Mouse (Mus musculus): Measurements from ENCODE around the gene Arih2. TPM values are rescaled to one million over a fixed set of nuclear protein-coding genes. Genes with fewer than 3 reads are reported as not detected.
A peak's percentile ranks its signal among the peaks of the same experiment; 100 is the strongest.

Arih2 gene
- polyA plus RNA-seq, 1 experiment from 2014 or later, result 50.4 TPM

DNA sequence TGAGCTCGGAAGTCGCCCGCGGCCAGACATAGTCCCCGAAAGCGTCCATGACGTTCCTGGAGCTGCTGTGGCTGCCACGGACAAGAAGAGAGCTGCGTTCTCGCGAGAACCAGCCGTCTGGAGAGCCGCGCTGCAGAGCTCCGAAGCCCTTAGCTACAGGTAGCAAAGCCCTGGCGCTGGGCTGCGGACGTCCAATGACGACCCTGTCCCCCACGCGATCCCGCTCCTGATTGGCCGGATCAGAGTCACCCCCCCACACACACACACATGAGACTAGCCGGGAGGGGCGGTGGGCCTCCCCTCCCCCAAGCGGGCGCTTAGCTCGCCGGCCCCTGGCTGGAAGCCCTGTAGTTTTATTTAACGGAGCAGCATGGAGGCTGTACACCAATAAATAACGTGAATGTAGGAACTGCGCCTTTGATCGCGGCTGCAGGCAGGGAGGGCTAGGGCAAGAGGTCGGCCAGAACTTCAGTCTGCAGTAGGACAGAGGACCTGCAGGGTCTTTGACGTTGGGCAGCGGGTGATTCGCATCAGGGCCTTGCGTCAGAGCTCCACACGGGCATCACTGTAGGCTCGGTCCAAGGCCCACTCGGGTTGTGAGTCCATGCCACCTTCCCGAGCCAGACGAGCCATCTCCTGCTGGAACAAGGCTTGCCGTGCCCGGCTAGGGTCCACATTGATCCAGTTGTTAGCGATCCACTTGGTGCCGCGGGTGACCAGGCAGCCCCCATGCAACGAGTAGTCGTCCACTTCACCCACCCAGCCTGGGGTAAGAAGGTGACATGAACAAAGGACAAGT lies 70.4 kb downstream of the Arih2 start, which contains the start of gene Wdr6:
Wdr6 (minus strand) TSS at position 195 of the 799 bp plus-strand sequence.
- Histone ChIP-seq H3K36me3 (ENCODE audit: control insufficient read depth, insufficient read depth, low read length) (peaks cover 10% of the 10 kb centered on the region), H3K4me3 (ENCODE audit: low read depth, low read length) (peak within 1 kb of the TSS; percentile 84), H3K9me3 (replicated peaks; ENCODE audit: control insufficient read depth, low read length, poor library complexity, severe bottlenecking) (no peaks in the 10 kb centered on the region), H3K4me1 (ENCODE audit: control insufficient read depth, insufficient read depth, low read length) (peaks cover 47% of the 10 kb centered on the region), H3K4me2 (ENCODE audit: low read length) (peak within 1 kb of the TSS; percentile 87), H3K9ac (ENCODE audit: low read depth, low read length) (peak within 1 kb of the TSS; percentile 98), H3K27me3 (ENCODE audit: control insufficient read depth, insufficient read depth, low read depth, low read length) (no peaks in the 10 kb centered on the region), H3K27ac (ENCODE audit: low read length) (peak within 1 kb of the TSS; percentile 97)
- ATAC-seq, result peak; percentile 97
- 3% methylated on average over 51 of the region's 51 CpGs for WGBS

DNA sequence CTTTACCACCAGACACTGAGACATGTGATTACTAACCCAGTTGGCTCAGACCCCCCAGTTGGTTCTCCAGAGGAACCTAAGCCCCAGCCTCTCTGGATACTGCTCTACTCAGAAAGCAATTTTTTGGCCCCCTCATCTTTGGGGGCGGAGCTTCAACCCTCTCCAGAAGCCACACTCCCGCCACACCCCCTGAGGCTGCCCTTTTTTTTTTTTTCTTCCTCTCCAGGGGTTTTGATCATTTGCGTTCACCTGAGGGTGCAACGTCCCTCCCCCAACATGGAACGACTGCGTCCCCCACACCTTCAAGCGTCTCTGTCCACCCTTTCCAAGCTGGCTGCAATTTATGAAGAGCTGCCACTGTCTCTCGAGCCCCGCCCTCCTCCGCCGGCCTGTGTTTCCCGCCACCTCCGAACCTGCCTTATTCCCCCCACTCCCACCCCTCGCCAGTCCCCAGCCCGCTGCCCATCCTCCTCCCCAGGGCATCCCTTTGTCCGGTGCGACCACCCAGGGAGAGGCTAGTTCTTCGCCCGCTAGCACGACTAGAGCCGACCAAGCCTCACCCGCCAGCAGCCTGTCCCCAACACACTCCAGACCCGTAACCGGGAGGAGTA lies 71.1 kb downstream of the Arih2 start:
- Histone ChIP-seq H3K36me3 (ENCODE audit: control insufficient read depth, insufficient read depth, low read length) (peaks cover 17% of the 10 kb centered on the region), H3K4me2 (ENCODE audit: low read length) (peak overlapping the region; percentile 87), H3K9ac (ENCODE audit: low read depth, low read length) (peak overlapping the region; percentile 98), H3K27me3 (ENCODE audit: control insufficient read depth, insufficient read depth, low read depth, low read length) (no peaks in the 10 kb centered on the region), H3K27ac (ENCODE audit: low read length) (peak overlapping the region; percentile 97), H3K9me3 (replicated peaks; ENCODE audit: control insufficient read depth, low read length, poor library complexity, severe bottlenecking) (no peaks in the 10 kb centered on the region), H3K4me1 (ENCODE audit: control insufficient read depth, insufficient read depth, low read length) (peaks cover 50% of the 10 kb centered on the region), H3K4me3 (ENCODE audit: low read depth, low read length) (peak overlapping the region; percentile 84)
- under 1% methylated on average over 24 of the region's 24 CpGs for WGBS
- ATAC-seq, result no peak; the same call in 1 of the 2 replicates

DNA sequence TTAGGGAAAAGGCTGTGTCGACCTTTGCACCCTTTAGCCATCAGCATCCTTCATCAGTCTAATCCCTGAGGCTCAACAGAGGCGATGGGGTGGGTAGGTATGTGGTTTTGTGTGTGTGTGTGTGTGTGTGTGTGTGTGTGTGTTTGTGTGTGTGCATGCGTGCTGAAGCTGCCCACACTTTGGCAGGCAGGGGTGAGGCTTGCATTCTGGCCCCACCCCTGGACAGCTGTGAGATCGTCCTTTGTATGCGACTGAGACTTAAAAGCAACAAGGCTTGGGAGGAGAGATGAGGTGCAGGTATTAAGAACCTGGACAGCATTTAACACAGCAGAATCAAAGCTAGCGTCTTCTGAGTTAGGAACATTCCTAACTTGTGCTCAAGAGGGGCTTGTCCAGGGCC lies 72.2 kb downstream of the Arih2 start:
- H3K4me2 ChIP-seq (ENCODE audit: low read length), result peak overlapping the region; percentile 87
- peaks cover 27% of the 10 kb centered on the region for H3K36me3 ChIP-seq (ENCODE audit: control insufficient read depth, insufficient read depth, low read length)
- ATAC-seq, result no peak
- peaks cover 50% of the 10 kb centered on the region for H3K4me1 ChIP-seq (ENCODE audit: control insufficient read depth, insufficient read depth, low read length)
- peak overlapping the region; percentile 98 for H3K9ac ChIP-seq (ENCODE audit: low read depth, low read length)
- 38% methylated on average over 6 of the region's 6 CpGs for WGBS
- peak overlapping the region; percentile 84 for H3K4me3 ChIP-seq (ENCODE audit: low read depth, low read length)
- no peaks in the 10 kb centered on the region for H3K27me3 ChIP-seq (ENCODE audit: control insufficient read depth, insufficient read depth, low read depth, low read length)
- H3K9me3 ChIP-seq (replicated peaks; ENCODE audit: control insufficient read depth, low read length, poor library complexity, severe bottlenecking), result no peaks in the 10 kb centered on the region
- peak overlapping the region; percentile 33 for H3K27ac ChIP-seq (ENCODE audit: low read length)

DNA sequence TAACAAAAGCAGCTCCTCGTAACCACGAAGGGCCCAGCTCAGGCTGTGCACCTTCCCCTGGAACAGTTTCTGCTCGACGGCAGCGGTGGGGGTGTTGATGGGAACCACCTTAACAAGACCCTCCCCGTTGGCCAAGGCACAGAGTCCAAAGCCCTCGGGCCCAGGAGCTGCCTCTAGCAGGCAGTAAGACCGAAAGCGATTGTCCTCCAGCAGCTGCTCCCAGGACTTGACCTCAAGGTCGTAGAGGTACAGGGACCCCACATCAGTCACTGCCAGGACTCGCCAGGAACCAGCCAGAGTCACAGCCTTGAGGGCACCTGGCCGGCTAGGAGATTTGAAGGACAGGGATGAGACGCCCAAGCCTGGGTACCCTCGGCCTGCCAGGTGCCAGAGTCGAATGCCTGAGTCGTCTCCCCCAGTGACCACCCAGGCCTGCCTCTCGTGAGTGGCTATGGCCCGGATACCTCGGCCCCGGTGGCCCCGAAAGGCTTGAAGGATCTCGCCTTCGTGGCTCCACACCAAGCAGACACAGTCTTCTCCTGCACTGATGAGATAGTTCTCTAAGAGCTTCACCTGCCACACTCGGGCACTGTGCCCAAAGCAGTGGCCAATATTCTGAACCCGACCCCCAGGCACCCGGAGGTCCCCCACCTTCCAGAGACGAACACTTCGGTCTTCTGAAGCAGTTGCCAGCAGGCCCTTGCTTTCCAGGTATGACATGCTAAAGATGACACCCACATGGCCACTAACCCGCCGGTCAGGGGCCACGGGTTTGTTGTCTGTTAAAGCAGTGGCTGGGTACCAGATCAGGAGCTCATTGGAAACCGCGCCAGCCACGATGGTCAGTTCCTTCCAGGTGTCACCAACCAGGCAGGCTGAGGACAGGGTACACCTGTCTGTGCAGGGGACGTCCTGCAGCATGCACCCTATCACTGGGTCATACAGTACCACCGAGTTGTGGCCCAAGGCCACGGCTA lies 73.6 kb downstream of the Arih2 start:
- peak overlapping the region; percentile 87 for H3K4me2 ChIP-seq (ENCODE audit: low read length)
- H3K4me3 ChIP-seq (ENCODE audit: low read depth, low read length), result no peak overlapping the region
- no peak overlapping the region for H3K27ac ChIP-seq (ENCODE audit: low read length)
- H3K27me3 ChIP-seq (ENCODE audit: control insufficient read depth, insufficient read depth, low read depth, low read length), result no peaks in the 10 kb centered on the region
- WGBS, result 89% methylated on average over 37 of the region's 37 CpGs
- no peaks in the 10 kb centered on the region for H3K9me3 ChIP-seq (replicated peaks; ENCODE audit: control insufficient read depth, low read length, poor library complexity, severe bottlenecking)
- ATAC-seq, result no peak
- H3K36me3 ChIP-seq (ENCODE audit: control insufficient read depth, insufficient read depth, low read length), result peaks cover 38% of the 10 kb centered on the region
- peaks cover 53% of the 10 kb centered on the region for H3K4me1 ChIP-seq (ENCODE audit: control insufficient read depth, insufficient read depth, low read length)
- H3K9ac ChIP-seq (ENCODE audit: low read depth, low read length), result no peak overlapping the region

DNA sequence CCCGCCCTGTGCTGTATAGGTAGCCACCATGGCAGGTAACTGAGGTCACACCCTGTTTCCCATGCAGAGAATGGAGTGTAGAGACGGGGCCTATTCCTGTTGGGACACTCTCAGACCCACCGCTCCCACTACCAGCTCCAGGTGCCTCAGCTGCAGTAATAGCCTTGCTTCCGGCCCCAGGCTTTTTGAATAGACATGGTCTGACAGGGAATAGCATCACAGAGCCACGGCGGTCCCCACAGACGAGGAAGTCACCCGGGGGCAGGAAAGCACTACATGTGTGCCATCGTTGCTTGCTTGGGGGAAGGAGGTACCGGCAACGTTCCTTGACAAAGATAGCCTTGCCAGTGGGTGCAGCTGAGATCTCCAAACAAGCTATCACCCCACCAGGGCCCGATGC lies 74.3 kb downstream of the Arih2 start:
- Histone ChIP-seq H3K27me3 (ENCODE audit: control insufficient read depth, insufficient read depth, low read depth, low read length) (no peaks in the 10 kb centered on the region), H3K36me3 (ENCODE audit: control insufficient read depth, insufficient read depth, low read length) (peaks cover 39% of the 10 kb centered on the region), H3K9ac (ENCODE audit: low read depth, low read length) (no peak overlapping the region)

DNA sequence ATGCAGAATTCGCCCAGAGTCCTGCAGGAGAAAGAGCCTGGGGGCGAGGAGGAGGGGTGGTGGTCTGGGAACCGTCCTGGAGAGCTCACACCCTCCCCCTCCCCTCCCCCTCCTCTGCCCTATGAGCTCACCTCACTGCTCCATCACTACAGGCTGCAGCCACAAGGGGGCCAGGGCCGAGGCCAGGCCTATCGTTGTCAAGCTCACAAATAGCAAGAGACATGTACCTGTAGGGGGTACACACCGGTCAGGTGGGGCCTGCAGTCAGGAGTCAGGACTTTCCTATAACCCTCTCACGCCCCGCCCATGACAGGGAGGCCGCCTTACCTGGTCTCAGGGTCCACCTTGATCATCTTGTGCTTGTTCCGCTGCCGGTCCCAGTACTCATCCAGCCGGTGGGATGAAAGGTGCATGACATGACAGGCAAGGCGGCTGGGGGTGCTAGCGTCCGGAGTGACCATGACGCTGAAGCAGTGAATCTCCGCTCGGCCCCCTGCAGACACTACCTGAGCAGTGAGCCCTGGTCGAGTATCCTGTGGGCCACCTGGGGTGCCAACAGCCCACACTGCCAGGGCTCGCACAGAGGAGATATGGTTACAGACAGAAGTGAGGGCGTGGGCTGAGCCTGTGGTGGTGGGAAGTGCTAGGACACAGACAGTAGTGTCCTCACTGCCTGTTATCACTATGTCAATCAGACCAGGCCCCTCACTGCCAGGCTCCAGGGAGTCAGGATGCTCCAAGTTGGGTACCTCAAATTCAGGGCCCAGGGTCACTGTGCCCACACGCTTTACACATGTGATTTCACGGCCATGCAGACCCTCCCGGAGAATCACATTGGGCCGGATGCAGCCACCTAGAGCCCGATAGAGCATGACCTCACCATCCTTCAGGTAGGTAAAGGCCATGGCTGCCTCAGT lies 75.2 kb downstream of the Arih2 start:
- Histone ChIP-seq H3K27ac (ENCODE audit: low read length) (no peak overlapping the region), H3K36me3 (ENCODE audit: control insufficient read depth, insufficient read depth, low read length) (peaks cover 39% of the 10 kb centered on the region), H3K4me2 (ENCODE audit: low read length) (no peak overlapping the region), H3K9me3 (replicated peaks; ENCODE audit: control insufficient read depth, low read length, poor library complexity, severe bottlenecking) (no peaks in the 10 kb centered on the region), H3K27me3 (ENCODE audit: control insufficient read depth, insufficient read depth, low read depth, low read length) (no peaks in the 10 kb centered on the region), H3K4me1 (ENCODE audit: control insufficient read depth, insufficient read depth, low read length) (peaks cover 55% of the 10 kb centered on the region), H3K4me3 (ENCODE audit: low read depth, low read length) (no peak overlapping the region), H3K9ac (ENCODE audit: low read depth, low read length) (no peak overlapping the region)
- no peak for ATAC-seq
- 54% methylated on average over 26 of the region's 26 CpGs for WGBS

More for the DNA sequence above, 74.3 kb downstream of the Arih2 start:
- no peak for ATAC-seq
- H3K4me1 ChIP-seq (ENCODE audit: control insufficient read depth, insufficient read depth, low read length), result peaks cover 60% of the 10 kb centered on the region
- H3K9me3 ChIP-seq (replicated peaks; ENCODE audit: control insufficient read depth, low read length, poor library complexity, severe bottlenecking), result no peaks in the 10 kb centered on the region
- H3K4me2 ChIP-seq (ENCODE audit: low read length), result peak overlapping the region; percentile 15; the same call in 1 of the 2 replicates
- 85% methylated on average over 12 of the region's 12 CpGs for WGBS
- H3K4me3 ChIP-seq (ENCODE audit: low read depth, low read length), result no peak overlapping the region
- no peak overlapping the region for H3K27ac ChIP-seq (ENCODE audit: low read length)

DNA sequence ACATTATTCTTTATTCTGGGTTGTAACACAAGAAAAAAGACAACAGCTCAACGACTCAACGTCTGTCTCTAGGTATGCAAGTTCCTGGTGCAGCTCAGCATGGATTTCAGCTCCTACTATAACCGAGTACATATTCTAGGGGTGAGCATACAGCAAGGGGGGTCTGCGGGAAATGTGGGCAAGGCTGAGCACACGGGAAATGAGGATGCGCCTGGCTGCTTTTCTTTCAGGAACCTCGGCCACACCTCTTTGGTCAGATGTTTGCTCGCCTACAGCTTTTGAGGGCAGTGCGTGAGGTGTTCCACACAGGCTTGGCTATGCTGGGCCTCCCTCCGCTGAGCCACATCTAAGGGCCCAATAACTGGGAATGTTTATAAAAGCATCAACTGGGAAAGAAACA lies 76.9 kb downstream of the Arih2 start:
- peaks cover 39% of the 10 kb centered on the region for H3K36me3 ChIP-seq (ENCODE audit: control insufficient read depth, insufficient read depth, low read length)
- peaks cover 58% of the 10 kb centered on the region for H3K4me1 ChIP-seq (ENCODE audit: control insufficient read depth, insufficient read depth, low read length)
- H3K4me2 ChIP-seq (ENCODE audit: low read length), result no peak overlapping the region
- ATAC-seq, result no peak
- H3K9ac ChIP-seq (ENCODE audit: low read depth, low read length), result no peak overlapping the region
- no peaks in the 10 kb centered on the region for H3K9me3 ChIP-seq (replicated peaks; ENCODE audit: control insufficient read depth, low read length, poor library complexity, severe bottlenecking)
- no peak overlapping the region for H3K27ac ChIP-seq (ENCODE audit: low read length)
- H3K4me3 ChIP-seq (ENCODE audit: low read depth, low read length), result no peak overlapping the region
- H3K27me3 ChIP-seq (ENCODE audit: control insufficient read depth, insufficient read depth, low read depth, low read length), result no peaks in the 10 kb centered on the region
- 86% methylated on average over 10 of the region's 10 CpGs for WGBS

DNA sequence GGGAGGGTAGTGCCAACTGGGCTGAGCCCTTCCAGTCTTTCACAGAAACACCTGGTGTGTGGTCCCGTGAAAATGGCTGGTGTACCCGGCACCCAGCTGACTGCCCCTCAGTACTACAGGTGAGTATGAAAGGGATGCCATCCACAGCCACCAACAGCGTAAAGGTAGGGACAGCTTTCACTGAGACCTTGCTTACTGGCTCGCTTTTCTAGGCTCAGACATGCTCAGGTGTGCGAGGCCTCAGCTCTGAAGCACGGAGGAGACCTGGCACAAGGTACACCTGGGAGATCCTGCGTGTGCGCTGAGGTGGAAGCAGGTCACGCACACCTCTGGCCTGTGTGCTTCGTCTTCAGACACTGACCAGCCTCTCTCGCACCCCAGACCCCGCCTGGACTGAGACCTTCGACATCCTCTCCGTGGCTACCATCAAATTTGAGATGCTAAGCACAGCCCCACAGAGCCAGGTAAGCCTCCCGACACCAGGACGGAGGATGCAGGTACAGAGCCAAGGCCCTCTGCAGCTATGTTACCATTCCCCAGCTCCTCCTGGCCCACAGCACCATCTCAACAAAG lies 77.7 kb downstream of the Arih2 start:
- Histone ChIP-seq H3K9ac (ENCODE audit: low read depth, low read length) (no peak overlapping the region), H3K9me3 (replicated peaks; ENCODE audit: control insufficient read depth, low read length, poor library complexity, severe bottlenecking) (no peaks in the 10 kb centered on the region), H3K36me3 (ENCODE audit: control insufficient read depth, insufficient read depth, low read length) (peaks cover 39% of the 10 kb centered on the region), H3K27me3 (ENCODE audit: control insufficient read depth, insufficient read depth, low read depth, low read length) (no peaks in the 10 kb centered on the region), H3K4me3 (ENCODE audit: low read depth, low read length) (no peak overlapping the region), H3K4me2 (ENCODE audit: low read length) (no peak overlapping the region), H3K27ac (ENCODE audit: low read length) (no peak overlapping the region), H3K4me1 (ENCODE audit: control insufficient read depth, insufficient read depth, low read length) (peaks cover 50% of the 10 kb centered on the region)
- no peak for ATAC-seq
- WGBS, result 95% methylated on average over 16 of the region's 16 CpGs
